Mouse (Mus musculus) ES-E14 (cell line): ENCODE data around the gene Zfp747.
"Not testable (repeated sequence)": the region's sequence is repeated elsewhere in the genome, so short reads cannot be mapped to it uniquely, and the experiment has no call there.

ENCODE experiments used
- CHD2 ChIP-seq: IDR thresholded peaks from 2 replicates; pipeline ENCODE4 v1.6.1; 2014; ENCODE audit warnings: mild to moderate bottlenecking, low read depth, low read length, inconsistent platforms
- MAFK ChIP-seq: IDR thresholded peaks from 2 replicates; pipeline ENCODE4 v1.6.1; 2014; ENCODE audit warnings: mild to moderate bottlenecking, low read depth, low read length, inconsistent platforms; ENCODE audit not compliant: insufficient read depth
- ZNF384 ChIP-seq: IDR thresholded peaks from 2 replicates; pipeline ENCODE4 v1.6.1; 2012; ENCODE audit warnings: low read depth, low read length, inconsistent platforms

DNA sequence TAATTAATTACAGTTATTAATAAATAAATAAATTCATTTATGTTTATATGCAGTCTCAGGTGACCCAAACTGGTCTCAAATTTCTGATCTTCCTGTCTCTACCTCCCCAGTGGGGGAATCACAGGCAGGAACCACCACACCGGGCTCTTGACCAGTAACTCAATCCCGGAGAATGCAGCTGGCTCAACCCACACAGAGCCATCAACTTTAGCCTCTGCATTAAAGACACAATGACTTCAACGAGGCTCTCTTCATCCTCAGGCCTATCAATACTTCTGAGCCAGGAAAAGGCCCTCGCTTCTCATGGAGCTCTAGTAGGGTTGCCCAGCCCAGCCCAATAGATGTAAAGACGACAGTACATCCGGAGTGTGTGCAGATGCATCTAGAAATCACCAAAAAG, 28.3 kb upstream of the Zfp747 start:
- not testable (repeated sequence) for TF ChIP-seq MAFK, CHD2, ZNF384
